Mouse (Mus musculus): ENCODE results near the gene Gm12166. TPM values are rescaled to one million over a fixed set of nuclear protein-coding genes. Genes with fewer than 3 reads are reported as not detected.
"Not testable (repeated sequence)": the region's sequence is repeated elsewhere in the genome, so short reads cannot be mapped to it uniquely, and the experiment has no call there.

The Gm12166 gene
- 4.4 and 6.6 TPM in 2 replicates for polyA plus RNA-seq (2014; fragmentation: Nextera tagmentation; extraction: Ambion mirVana)

- not testable (repeated sequence) for H3K27me3 ChIP-seq (ENCODE audit: control insufficient read depth, insufficient read depth, low read length); H3K9me3 ChIP-seq (ENCODE audit: control insufficient read depth, low read length); DNase-seq (ENCODE audit: low spot score); H3K4me3 ChIP-seq (replicated peaks; ENCODE audit: low read length); ATAC-seq (ENCODE audit: low FRiP score); H3K27ac ChIP-seq; H3K4me1 ChIP-seq (replicated peaks; ENCODE audit: control insufficient read depth, insufficient read depth, low read length); H3K36me3 ChIP-seq (replicated peaks; ENCODE audit: control insufficient read depth, insufficient read depth); H3K9ac ChIP-seq
- WGBS = 24% methylated on average over 19 of the region's 19 CpGs
- H3K4me2 ChIP-seq (replicated peaks) = 0 out of 2 replicates have a peak within 1 kb of the TSS, but pooled peaks have one; percentile 10
These were observed at the start of gene Gm12166 for GRCm38 (mm10) chr11:46052105-46052659. Gene Gm12166 (minus strand): TSS chr11:46052321.

- Histone ChIP-seq H3K27ac (no peak overlapping the region), H3K9me3 (ENCODE audit: control insufficient read depth, low read length) (no peaks in the 10 kb centered on the region), H3K4me1 (replicated peaks; ENCODE audit: control insufficient read depth, insufficient read depth, low read length) (0 out of 2 replicates have a peak, but pooled peaks cover 2% of the 10 kb centered on the region), H3K4me2 (replicated peaks) (no peak overlapping the region), H3K27me3 (ENCODE audit: control insufficient read depth, insufficient read depth, low read length) (no peaks in the 10 kb centered on the region), H3K36me3 (replicated peaks; ENCODE audit: control insufficient read depth, insufficient read depth) (peaks cover 44% of the 10 kb centered on the region), H3K4me3 (replicated peaks; ENCODE audit: low read length) (no peak overlapping the region), H3K9ac (no peak overlapping the region)
- DNase-seq (ENCODE audit: low spot score) (no peak), ATAC-seq (ENCODE audit: low FRiP score) (no peak)
- 81% methylated on average over 3 of the region's 3 CpGs for WGBS
These were observed 44.9 kb upstream of the Gm12166 start for GRCm38 (mm10) chr11:46097062-46097461.

DNA sequence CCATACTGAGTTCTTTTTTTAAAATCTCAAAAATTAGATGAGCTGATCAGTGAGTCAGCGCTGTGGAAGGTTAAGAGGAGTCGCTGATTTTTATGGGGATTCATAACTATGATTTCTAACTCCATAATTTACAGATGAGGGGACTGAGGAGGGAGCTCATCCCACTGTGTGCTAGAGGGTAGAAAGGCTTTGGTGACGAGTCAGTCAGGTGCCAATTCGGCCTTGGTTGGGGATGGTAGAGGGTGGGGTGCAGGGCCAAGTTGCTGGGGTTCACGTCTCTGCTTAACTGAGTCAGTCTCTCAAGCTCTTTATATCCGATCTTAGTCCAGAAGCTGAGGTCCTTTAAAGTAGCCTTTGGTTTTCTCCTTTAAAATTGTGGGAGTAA, 44.1 kb upstream of the Gm12166 start:
- H3K9ac ChIP-seq = no peak overlapping the region
- DNase-seq (ENCODE audit: low spot score) = no peak
- no peaks in the 10 kb centered on the region for H3K27me3 ChIP-seq (ENCODE audit: control insufficient read depth, insufficient read depth, low read length)
- no peak overlapping the region for H3K4me3 ChIP-seq (replicated peaks; ENCODE audit: low read length)
- 92% methylated on average over 6 of the region's 6 CpGs for WGBS
- H3K36me3 ChIP-seq (replicated peaks; ENCODE audit: control insufficient read depth, insufficient read depth) = peaks cover 36% of the 10 kb centered on the region
- H3K9me3 ChIP-seq (ENCODE audit: control insufficient read depth, low read length) = no peaks in the 10 kb centered on the region
- H3K4me2 ChIP-seq (replicated peaks) = no peak overlapping the region
- H3K27ac ChIP-seq = no peak overlapping the region
- no peak for ATAC-seq (ENCODE audit: low FRiP score)
- H3K4me1 ChIP-seq (replicated peaks; ENCODE audit: control insufficient read depth, insufficient read depth, low read length) = 0 out of 2 replicates have a peak, but pooled peaks cover 4% of the 10 kb centered on the region

DNA sequence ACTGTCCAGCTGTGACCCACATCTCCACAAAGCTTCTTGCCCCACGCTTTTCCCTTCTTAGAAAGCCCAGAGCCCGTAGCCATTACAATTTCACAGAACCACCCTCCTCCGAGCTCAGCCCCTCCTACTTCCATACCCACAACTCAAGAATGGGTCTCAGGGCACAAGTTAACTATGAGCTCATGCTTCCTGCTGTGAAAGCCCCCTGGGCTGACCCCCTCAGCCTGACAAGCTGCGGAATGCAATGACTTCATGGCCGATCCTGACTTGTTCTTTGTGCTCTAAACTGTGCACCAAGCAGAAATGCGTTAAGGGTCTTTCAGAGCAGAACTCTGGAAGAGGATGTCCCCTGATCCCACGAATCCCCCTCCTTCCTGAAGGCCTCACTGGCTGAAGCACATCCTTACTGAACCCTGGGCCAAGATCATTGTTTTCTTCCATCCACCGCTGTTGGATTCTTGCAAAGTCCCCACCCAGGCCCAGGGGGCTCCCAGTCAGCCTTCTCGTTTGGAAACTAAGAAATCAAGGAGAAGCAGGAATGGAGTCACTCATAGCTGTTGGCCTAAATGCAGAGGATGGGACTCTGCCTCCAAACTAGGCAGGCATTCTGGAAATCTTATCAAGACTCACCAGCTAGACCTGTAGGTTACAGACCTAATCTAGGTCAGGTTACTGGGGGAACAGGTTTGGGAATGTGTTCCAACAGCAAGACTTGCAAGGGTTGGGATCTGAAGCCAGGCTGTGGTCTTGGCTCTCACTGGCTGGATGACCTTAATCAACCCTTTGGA, 43.5 kb upstream of the Gm12166 start:
- DNase-seq (ENCODE audit: low spot score) = no peak
- WGBS = 67% methylated on average over 9 of the region's 9 CpGs
- Histone ChIP-seq H3K27ac (no peak overlapping the region), H3K36me3 (replicated peaks; ENCODE audit: control insufficient read depth, insufficient read depth) (peaks cover 31% of the 10 kb centered on the region), H3K4me1 (replicated peaks; ENCODE audit: control insufficient read depth, insufficient read depth, low read length) (0 out of 2 replicates have a peak, but pooled peaks cover 4% of the 10 kb centered on the region), H3K4me3 (replicated peaks; ENCODE audit: low read length) (no peak overlapping the region), H3K27me3 (ENCODE audit: control insufficient read depth, insufficient read depth, low read length) (no peaks in the 10 kb centered on the region), H3K9ac (no peak overlapping the region), H3K9me3 (ENCODE audit: control insufficient read depth, low read length) (no peaks in the 10 kb centered on the region), H3K4me2 (replicated peaks) (no peak overlapping the region)
- ATAC-seq (ENCODE audit: low FRiP score) = no peak

DNA sequence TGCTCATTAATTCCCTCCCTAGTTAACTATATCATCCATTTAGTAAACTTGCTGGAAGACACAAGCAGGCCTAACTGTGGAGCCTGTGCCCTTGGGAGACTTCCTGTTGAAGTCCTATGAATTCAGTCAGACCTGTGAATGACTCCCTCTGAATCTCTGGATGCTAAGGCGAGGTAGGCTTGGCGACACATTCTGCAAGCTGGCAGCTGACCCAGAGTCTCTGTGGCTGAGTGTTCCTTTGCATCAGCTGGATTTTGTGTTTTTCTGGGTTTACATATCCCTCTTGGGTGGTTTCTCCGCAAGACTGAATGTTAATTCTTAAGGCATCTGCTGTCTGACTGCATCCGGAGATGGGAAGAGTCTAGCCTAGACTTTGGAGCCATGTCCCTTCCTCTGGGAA, 40.0 kb upstream of the Gm12166 start:
- no peak for ATAC-seq (ENCODE audit: low FRiP score)
- H3K9me3 ChIP-seq (ENCODE audit: control insufficient read depth, low read length) = no peaks in the 10 kb centered on the region
- no peak overlapping the region for H3K4me2 ChIP-seq (replicated peaks)
- H3K9ac ChIP-seq = no peak overlapping the region
- peaks cover 19% of the 10 kb centered on the region for H3K36me3 ChIP-seq (replicated peaks; ENCODE audit: control insufficient read depth, insufficient read depth)
- H3K27ac ChIP-seq = no peak overlapping the region
- 0 out of 2 replicates have a peak, but pooled peaks cover 4% of the 10 kb centered on the region for H3K4me1 ChIP-seq (replicated peaks; ENCODE audit: control insufficient read depth, insufficient read depth, low read length)
- H3K4me3 ChIP-seq (replicated peaks; ENCODE audit: low read length) = no peak overlapping the region
- H3K27me3 ChIP-seq (ENCODE audit: control insufficient read depth, insufficient read depth, low read length) = no peaks in the 10 kb centered on the region
- DNase-seq (ENCODE audit: low spot score) = no peak
- 68% methylated on average over 4 of the region's 4 CpGs for WGBS

GRCm38 (mm10) chr11:46090951-46091667, 39.0 kb upstream of the Gm12166 start:
- DNase-seq (ENCODE audit: low spot score) (no peak), ATAC-seq (ENCODE audit: low FRiP score) (peak; percentile 21; the same call in 1 of the 2 replicates)
- no peaks in the 10 kb centered on the region for H3K27me3 ChIP-seq (ENCODE audit: control insufficient read depth, insufficient read depth, low read length)
- no peak overlapping the region for H3K9ac ChIP-seq
- no peak overlapping the region for H3K4me3 ChIP-seq (replicated peaks; ENCODE audit: low read length)
- peaks cover 19% of the 10 kb centered on the region for H3K36me3 ChIP-seq (replicated peaks; ENCODE audit: control insufficient read depth, insufficient read depth)
- H3K4me1 ChIP-seq (replicated peaks; ENCODE audit: control insufficient read depth, insufficient read depth, low read length) = 0 out of 2 replicates have a peak, but pooled peaks cover 4% of the 10 kb centered on the region
- no peak overlapping the region for H3K27ac ChIP-seq
- 61% methylated on average over 10 of the region's 10 CpGs for WGBS
- no peak overlapping the region for H3K4me2 ChIP-seq (replicated peaks)
- H3K9me3 ChIP-seq (ENCODE audit: control insufficient read depth, low read length) = no peaks in the 10 kb centered on the region

- DNase-seq (ENCODE audit: low spot score) (no peak), ATAC-seq (ENCODE audit: low FRiP score) (no peak)
- WGBS = 93% methylated on average over 10 of the region's 10 CpGs
- Histone ChIP-seq H3K4me1 (replicated peaks; ENCODE audit: control insufficient read depth, insufficient read depth, low read length) (0 out of 2 replicates have a peak, but pooled peaks cover 4% of the 10 kb centered on the region), H3K36me3 (replicated peaks; ENCODE audit: control insufficient read depth, insufficient read depth) (peaks cover 12% of the 10 kb centered on the region), H3K9ac (no peak overlapping the region), H3K27me3 (ENCODE audit: control insufficient read depth, insufficient read depth, low read length) (no peaks in the 10 kb centered on the region), H3K27ac (no peak overlapping the region), H3K4me3 (replicated peaks; ENCODE audit: low read length) (no peak overlapping the region), H3K4me2 (replicated peaks) (no peak overlapping the region), H3K9me3 (ENCODE audit: control insufficient read depth, low read length) (no peaks in the 10 kb centered on the region)
These were observed 38.1 kb upstream of the Gm12166 start for GRCm38 (mm10) chr11:46090036-46090725.

DNA sequence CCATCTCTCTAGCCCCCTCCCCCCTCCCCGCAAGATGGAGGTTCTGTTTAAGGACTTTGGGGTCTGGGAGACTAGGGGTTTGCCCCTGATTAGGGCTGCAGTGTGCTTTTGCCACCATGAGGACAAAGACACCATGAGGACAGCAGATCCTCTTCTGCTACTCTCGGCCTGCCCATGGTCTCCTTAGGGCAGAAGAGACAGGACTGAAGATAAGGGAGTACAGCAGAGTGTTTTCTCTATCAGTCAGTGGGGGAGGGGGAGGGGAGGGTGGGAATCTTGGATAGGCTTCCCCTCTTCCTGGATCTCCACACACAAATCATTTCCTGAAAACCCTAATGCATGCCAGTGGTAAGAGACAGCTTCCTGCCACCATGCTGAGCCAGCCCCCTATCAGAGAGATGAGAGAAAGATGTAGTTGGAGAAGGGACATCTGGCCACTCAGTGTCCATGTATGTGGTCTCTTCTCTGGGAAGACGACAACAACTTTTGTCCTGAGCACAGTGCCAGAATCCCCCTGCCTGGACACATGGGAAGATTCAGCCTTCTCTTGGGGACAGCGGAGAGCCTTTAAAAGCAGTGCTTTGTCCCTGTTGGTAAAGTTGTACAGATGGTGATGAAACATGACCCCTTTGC, 37.1 kb upstream of the Gm12166 start:
- Histone ChIP-seq H3K4me2 (replicated peaks) (no peak overlapping the region), H3K4me1 (replicated peaks; ENCODE audit: control insufficient read depth, insufficient read depth, low read length) (0 out of 2 replicates have a peak, but pooled peaks cover 4% of the 10 kb centered on the region), H3K9me3 (ENCODE audit: control insufficient read depth, low read length) (no peaks in the 10 kb centered on the region), H3K9ac (no peak overlapping the region), H3K27ac (no peak overlapping the region), H3K27me3 (ENCODE audit: control insufficient read depth, insufficient read depth, low read length) (no peaks in the 10 kb centered on the region), H3K36me3 (replicated peaks; ENCODE audit: control insufficient read depth, insufficient read depth) (peaks cover 8% of the 10 kb centered on the region), H3K4me3 (replicated peaks; ENCODE audit: low read length) (no peak overlapping the region)
- WGBS = 87% methylated on average over 4 of the region's 4 CpGs
- no peak for DNase-seq (ENCODE audit: low spot score)
- ATAC-seq (ENCODE audit: low FRiP score) = no peak

All from hindbrain, embryonic 14.5 days (tissue).